Mouse (Mus musculus) intestine, embryonic 16.5 days (tissue): ENCODE measurements around the gene Nbea. TPM values are rescaled to one million over a fixed set of nuclear protein-coding genes. Genes with fewer than 3 reads are reported as not detected.

Source experiments
- ATAC-seq: fragments of 200-750 bp; cut with Nextera tagmentation; 2 replicates; pipeline ENCODE4 v1.8.0; 2017; ENCODE audit warnings: moderate TSS enrichment, moderate library complexity
- H3K27ac ChIP-seq: fragments of 300-500 bp; sonication (generic); 2 replicates; pipeline ENCODE4 v1.5.1; 2014; ENCODE audit warnings: mild to moderate bottlenecking, low read length
- H3K27me3 ChIP-seq: fragments of 300-500 bp; sonication (generic); replicated peaks from 2 replicates; pipeline ENCODE4 v1.6.1; 2014; ENCODE audit warnings: low read length, control low read depth, mixed read lengths; ENCODE audit not compliant: control insufficient read depth, insufficient read depth
- H3K36me3 ChIP-seq: fragments of 300-500 bp; sonication (generic); 2 replicates; pipeline ENCODE4 v1.6.1; 2014; ENCODE audit warnings: low read length, control low read depth; ENCODE audit not compliant: control insufficient read depth, insufficient read depth
- H3K4me1 ChIP-seq: fragments of 300-500 bp; sonication (generic); 2 replicates; pipeline ENCODE4 v1.6.1; 2014; ENCODE audit warnings: low read length, control low read depth, mixed read lengths; ENCODE audit not compliant: control insufficient read depth, insufficient read depth
- H3K4me2 ChIP-seq: fragments of 300-500 bp; sonication (generic); 2 replicates; pipeline ENCODE4 v1.6.1; 2014; ENCODE audit warnings: low read depth, low read length, control low read depth
- H3K4me3 ChIP-seq: fragments of 300-500 bp; sonication (generic); 2 replicates; pipeline ENCODE4 v1.5.1; 2014; ENCODE audit warnings: mild to moderate bottlenecking, low read length
- H3K9ac ChIP-seq: fragments of 300-500 bp; sonication (generic); 2 replicates; pipeline ENCODE4 v1.6.1; 2014; ENCODE audit warnings: low read depth, low read length
- H3K9me3 ChIP-seq: fragments of 300-500 bp; sonication (generic); 2 replicates; pipeline ENCODE4 v1.6.1; 2016; ENCODE audit warnings: low read length, control low read depth; ENCODE audit not compliant: control insufficient read depth
- WGBS: fragments of 180-500 bp; shearing (Covaris S2); extraction: QIAGEN DNeasy Blood & Tissue Kit; methylation state at CpG from one replicate; pipeline ENCODE4 v1.1.7; 2014; 5-methylcytosine and 5-hydroxymethylcytosine counted together
- polyA plus RNA-seq: library from polyadenylated mRNA; unstranded; fragments of >200 nt; fragmentation: Nextera tagmentation; extraction: Ambion mirVana; gene quantifications from 2 replicates; pipeline ENCODE4 v1.2.1, GENCODE M21; 2015

The Nbea gene
- polyA plus RNA-seq, 1 experiment from 2014 or later, result 5.6 TPM

GRCm38 (mm10) chr3:55774203-55774602 is 409.3 kb downstream of the Nbea start:
- no peak overlapping the region for H3K9ac ChIP-seq
- no peak overlapping the region for H3K27ac ChIP-seq
- peaks cover 6% of the 10 kb centered on the region; the same call in 1 of the 2 replicates for H3K27me3 ChIP-seq
- H3K4me3 ChIP-seq, result no peak overlapping the region
- H3K4me2 ChIP-seq, result no peak overlapping the region
- no peaks in the 10 kb centered on the region for H3K36me3 ChIP-seq
- H3K9me3 ChIP-seq, result no peaks in the 10 kb centered on the region
- 51% methylated on average over 6 of the region's 6 CpGs for WGBS
- no peak for ATAC-seq
- no peaks in the 10 kb centered on the region for H3K4me1 ChIP-seq

GRCm38 (mm10) chr3:55769308-55769707 is 414.2 kb downstream of the Nbea start:
- no peaks in the 10 kb centered on the region for H3K4me1 ChIP-seq
- no peaks in the 10 kb centered on the region for H3K9me3 ChIP-seq
- H3K4me3 ChIP-seq, result no peak overlapping the region
- H3K4me2 ChIP-seq, result no peak overlapping the region
- H3K27me3 ChIP-seq, result no peaks in the 10 kb centered on the region
- H3K36me3 ChIP-seq, result no peaks in the 10 kb centered on the region
- ATAC-seq, result no peak
- H3K27ac ChIP-seq, result no peak overlapping the region
- no peak overlapping the region for H3K9ac ChIP-seq
- WGBS, result 77% methylated on average over 2 of the region's 2 CpGs

- Histone ChIP-seq H3K9me3 (no peaks in the 10 kb centered on the region), H3K36me3 (no peaks in the 10 kb centered on the region), H3K27ac (no peak overlapping the region), H3K27me3 (no peaks in the 10 kb centered on the region), H3K9ac (no peak overlapping the region), H3K4me1 (no peaks in the 10 kb centered on the region), H3K4me3 (no peak overlapping the region), H3K4me2 (no peak overlapping the region)
- no peak for ATAC-seq
- WGBS, result 90% methylated on average over 2 of the region's 2 CpGs
Measured at GRCm38 (mm10) chr3:55768654-55769053, 414.8 kb downstream of the Nbea start.

- Histone ChIP-seq H3K36me3 (no peaks in the 10 kb centered on the region), H3K27me3 (no peaks in the 10 kb centered on the region), H3K9me3 (no peaks in the 10 kb centered on the region), H3K4me3 (no peak overlapping the region), H3K4me1 (no peaks in the 10 kb centered on the region), H3K9ac (no peak overlapping the region), H3K4me2 (no peak overlapping the region), H3K27ac (no peak overlapping the region)
- WGBS, result 63% methylated on average over 8 of the region's 8 CpGs
- no peak for ATAC-seq
Measured at GRCm38 (mm10) chr3:55763591-55763990, 419.9 kb downstream of the Nbea start.

- H3K27me3 ChIP-seq, result no peaks in the 10 kb centered on the region
- ATAC-seq, result no peak
- H3K27ac ChIP-seq, result no peak overlapping the region
- WGBS, result 57% methylated on average over 8 of the region's 8 CpGs
- no peaks in the 10 kb centered on the region for H3K9me3 ChIP-seq
- no peaks in the 10 kb centered on the region for H3K4me1 ChIP-seq
- no peak overlapping the region for H3K4me3 ChIP-seq
- no peak overlapping the region for H3K4me2 ChIP-seq
- H3K9ac ChIP-seq, result no peak overlapping the region
- H3K36me3 ChIP-seq, result no peaks in the 10 kb centered on the region
Measured at GRCm38 (mm10) chr3:55758297-55758696, 425.2 kb downstream of the Nbea start.

GRCm38 (mm10) chr3:55756602-55757190 is 426.8 kb downstream of the Nbea start:
- Histone ChIP-seq H3K27ac (no peak overlapping the region), H3K9ac (no peak overlapping the region), H3K4me3 (no peak overlapping the region), H3K36me3 (no peaks in the 10 kb centered on the region), H3K27me3 (no peaks in the 10 kb centered on the region), H3K9me3 (no peaks in the 10 kb centered on the region), H3K4me1 (no peaks in the 10 kb centered on the region), H3K4me2 (no peak overlapping the region)
- ATAC-seq, result no peak
- WGBS, result 72% methylated on average over 11 of the region's 11 CpGs

GRCm38 (mm10) chr3:55755805-55756601 is 427.5 kb downstream of the Nbea start:
- ATAC-seq, result no peak
- Histone ChIP-seq H3K9me3 (no peaks in the 10 kb centered on the region), H3K4me3 (no peak overlapping the region), H3K9ac (no peak overlapping the region), H3K27me3 (no peaks in the 10 kb centered on the region), H3K4me2 (no peak overlapping the region), H3K27ac (no peak overlapping the region), H3K36me3 (no peaks in the 10 kb centered on the region), H3K4me1 (no peaks in the 10 kb centered on the region)
- WGBS, result 57% methylated on average over 11 of the region's 11 CpGs

- no peak for ATAC-seq
- H3K27ac ChIP-seq, result no peak overlapping the region
- H3K9ac ChIP-seq, result no peak overlapping the region
- no peaks in the 10 kb centered on the region for H3K4me1 ChIP-seq
- H3K36me3 ChIP-seq, result no peaks in the 10 kb centered on the region
- 80% methylated on average over 6 of the region's 6 CpGs for WGBS
- H3K4me3 ChIP-seq, result no peak overlapping the region
- H3K9me3 ChIP-seq, result no peaks in the 10 kb centered on the region
- H3K4me2 ChIP-seq, result no peak overlapping the region
- no peaks in the 10 kb centered on the region for H3K27me3 ChIP-seq
Measured at GRCm38 (mm10) chr3:55754981-55755608, 428.4 kb downstream of the Nbea start.

- H3K4me3 ChIP-seq, result no peak overlapping the region
- no peaks in the 10 kb centered on the region for H3K9me3 ChIP-seq
- H3K9ac ChIP-seq, result no peak overlapping the region
- no peaks in the 10 kb centered on the region for H3K27me3 ChIP-seq
- no peaks in the 10 kb centered on the region for H3K36me3 ChIP-seq
- H3K4me1 ChIP-seq, result no peaks in the 10 kb centered on the region
- no peak overlapping the region for H3K27ac ChIP-seq
- 88% methylated on average over 6 of the region's 6 CpGs for WGBS
- no peak overlapping the region for H3K4me2 ChIP-seq
- no peak for ATAC-seq
Measured at GRCm38 (mm10) chr3:55753872-55754271, 429.6 kb downstream of the Nbea start.
